Mouse (Mus musculus) heart, adult 2 months (tissue): ENCODE measurements around the gene Gls2.

ENCODE experiments used
- CTCF ChIP-seq: fragments of 200-600 bp; IDR thresholded peaks from 2 replicates; pipeline ENCODE4 v1.8.1; 2022; ENCODE audit warnings: antibody characterized with exemption, mild to moderate bottlenecking, moderate library complexity
- EP300 ChIP-seq: fragments of 200-500 bp; IDR thresholded peaks from 2 replicates; pipeline ENCODE4 v1.6.1; 2011; ENCODE audit warnings: low read depth, low read length, control low read depth; ENCODE audit not compliant: insufficient read depth
- POLR2A ChIP-seq: fragments of 200-500 bp; IDR thresholded peaks from 2 replicates; pipeline ENCODE4 v1.6.1; 2011; ENCODE audit warnings: mild to moderate bottlenecking, low read depth, low read length, control low read depth; ENCODE audit not compliant: insufficient read depth

DNA sequence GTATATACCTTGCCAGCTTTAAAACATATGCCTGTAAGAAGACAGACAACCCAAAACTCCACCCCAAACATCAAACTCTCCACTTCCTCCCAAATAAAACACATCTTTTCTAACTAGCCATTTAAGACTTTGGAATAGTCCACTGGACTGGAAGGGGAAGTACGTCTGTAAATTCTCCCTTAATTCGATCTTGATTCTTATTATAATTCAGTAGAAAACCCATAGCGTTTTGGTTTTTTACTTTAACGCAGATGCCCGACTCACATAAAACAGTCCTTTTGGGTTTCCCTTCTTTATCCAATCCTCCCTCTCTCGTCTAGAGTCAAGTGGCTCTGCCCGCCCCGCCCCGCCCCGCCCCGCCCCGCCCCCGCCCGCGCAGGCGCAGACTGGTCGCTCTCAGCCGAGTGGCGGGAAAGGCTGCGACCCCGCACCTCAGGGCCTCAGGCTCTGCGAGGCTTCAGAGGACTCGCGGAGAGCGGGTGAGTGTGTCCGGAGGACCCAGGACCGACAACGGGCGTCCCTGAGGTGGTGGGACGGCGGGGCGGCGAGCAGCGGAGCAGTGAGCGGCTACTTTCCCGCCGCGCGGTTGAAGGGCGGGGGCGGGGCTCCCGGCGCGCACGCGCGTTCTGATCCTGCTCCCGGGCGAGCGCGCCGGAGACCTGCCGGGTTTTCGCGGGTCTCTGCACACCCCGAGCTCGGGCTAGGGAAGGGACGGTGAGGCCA, 37.6 kb downstream of the Gls2 start, which contains the start of gene Timeless:
- 0 out of 2 replicates have a peak, but pooled peaks have one; percentile 37 for TF ChIP-seq EP300
- peak; percentile 86 for TF ChIP-seq POLR2A
- TF ChIP-seq CTCF: no peak
